Comparison of ENCODE assay signal across 5 mouse cellular contexts in the genomic region with DNA sequence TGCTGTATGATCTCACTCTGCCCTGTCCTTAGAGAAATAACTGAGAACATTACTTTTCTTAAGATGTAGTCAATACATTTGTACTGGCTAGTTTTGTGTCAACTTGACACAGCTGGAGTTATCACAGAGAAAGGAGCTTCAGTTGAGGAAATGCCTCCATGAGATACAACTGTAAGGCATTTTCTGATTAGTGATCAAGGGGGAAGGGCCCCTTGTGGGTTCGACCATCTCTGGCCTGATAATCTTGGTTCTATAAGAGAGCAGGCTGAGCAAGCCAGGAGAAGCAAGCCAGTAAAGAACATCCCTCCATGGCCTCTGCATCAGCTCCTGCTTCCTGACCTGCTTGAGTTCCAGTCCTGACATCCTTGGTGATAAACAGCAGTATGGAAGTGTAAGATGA.
DNase-seq lines count a peak whose midpoint lies in the region; ATAC-seq and TF ChIP-seq lines count a peak whose summit lies in the region.
"Not testable (repeated sequence)": the region's sequence is repeated elsewhere in the genome, so short reads cannot be mapped to it uniquely, and the experiment has no call there.

No protein-coding gene starts in this region.

- H3K79me2 ChIP-seq in MEL (ENCODE audit: control insufficient read depth, insufficient read depth, low read length, poor library complexity): not testable (repeated sequence)

- DNase-seq in MEL (ENCODE audit: low read depth, low spot score) (peak; percentile 51), liver (peak; percentile 34)
- not testable (repeated sequence) for DNase-seq in liver, embryonic 14.5 days (ENCODE audit: low read depth in 3 of 3, low spot score in 3 of 3)

- H3K4me2 ChIP-seq in liver, embryonic 12.5 days: peak overlapping the region; percentile 32
- H3K4me2 ChIP-seq in liver, embryonic 14.5 days (ENCODE audit: low read depth): peak overlapping the region; percentile 37
- H3K4me2 ChIP-seq in liver, embryonic 16.5 days (ENCODE audit: low read depth, low read length): not testable (repeated sequence)

- WGBS in liver, embryonic 12.5 days (ENCODE audit: insufficient replicate concordance): 14% methylated on average over 1 of the region's 1 CpGs
- 8% methylated on average over 1 of the region's 1 CpGs for WGBS in liver, embryonic 14.5 days (ENCODE audit: insufficient replicate concordance)
- WGBS in liver, embryonic 16.5 days (ENCODE audit: insufficient replicate concordance): 24% methylated on average over 1 of the region's 1 CpGs

- not testable (repeated sequence) for H3K9me3 ChIP-seq in MEL (replicated peaks; ENCODE audit: insufficient read depth, low read length); liver, embryonic 12.5 days (replicated peaks); liver, embryonic 14.5 days (ENCODE audit: control insufficient read depth, low read length); liver, embryonic 16.5 days (replicated peaks; ENCODE audit: control insufficient read depth, low read length)

- TF ChIP-seq POLR2A in MEL (IDR thresholded peaks at IDR 0.05; ENCODE audit: control insufficient read depth in 1 of 2, insufficient read depth in 1 of 2, low read depth in 1 of 2, low read length in 2 of 2, poor library complexity in 1 of 2): not testable (repeated sequence)

- not testable (repeated sequence) for TF ChIP-seq RAD21 in MEL (IDR thresholded peaks at IDR 0.05; ENCODE audit: low read depth, low read length)

- H3K4me1 ChIP-seq in MEL (ENCODE audit: control insufficient read depth in 1 of 2, insufficient read depth in 2 of 2, low read length in 2 of 2): peaks cover 26 to 43% of the 10 kb centered on the region in 2 experiments
- peaks cover 81% of the 10 kb centered on the region for H3K4me1 ChIP-seq in liver, embryonic 12.5 days
- H3K4me1 ChIP-seq in liver, embryonic 14.5 days (replicated peaks; ENCODE audit: control insufficient read depth in 2 of 2, insufficient read depth in 2 of 2, low read length in 1 of 2): peaks cover 48 to 50% of the 10 kb centered on the region in 2 experiments
- peaks cover 29% of the 10 kb centered on the region for H3K4me1 ChIP-seq in liver, embryonic 16.5 days (ENCODE audit: control insufficient read depth, low read depth, low read length)

- peak; percentile 47 to 84; a peak in 3 of 4 replicates for TF ChIP-seq EP300 in MEL (IDR thresholded peaks at IDR 0.05; ENCODE audit: low read depth in 1 of 2, low read length in 2 of 2)
- TF ChIP-seq EP300 in liver, embryonic 14.5 days (IDR thresholded peaks at IDR 0.05; ENCODE audit: low read depth): peak; percentile 77

- H3K9ac ChIP-seq in MEL (ENCODE audit: control insufficient read depth, low read depth, low read length, poor library complexity, severe bottlenecking); liver, embryonic 12.5 days; liver, embryonic 14.5 days (replicated peaks); liver, embryonic 16.5 days (ENCODE audit: low read depth, low read length): not testable (repeated sequence)

- H3K27ac ChIP-seq in MEL (ENCODE audit: control insufficient read depth, low read depth, low read length): peak overlapping the region; percentile 58
- peak overlapping the region; percentile 70 for H3K27ac ChIP-seq in liver, embryonic 12.5 days
- not testable (repeated sequence) for H3K27ac ChIP-seq in liver, embryonic 14.5 days
- H3K27ac ChIP-seq in liver, embryonic 16.5 days (ENCODE audit: low read length): 0 out of 2 replicates have a peak overlapping the region, but pooled peaks have one; percentile 6

- TF ChIP-seq CTCF in MEL (IDR thresholded peaks at IDR 0.05 in 2 of 3, conservative IDR thresholded peaks at IDR 0.05 in 1 of 3; ENCODE audit: control insufficient read depth in 1 of 3, insufficient read depth in 1 of 3, low read depth in 2 of 3, low read length in 3 of 3, poor library complexity in 1 of 3, severe bottlenecking in 1 of 3); liver, embryonic 14.5 days (IDR thresholded peaks at IDR 0.05; ENCODE audit: low read depth): not testable (repeated sequence)

- not testable (repeated sequence) for H3K27me3 ChIP-seq in MEL (ENCODE audit: control insufficient read depth in 1 of 2, insufficient read depth in 2 of 2, low read length in 2 of 2); liver, embryonic 12.5 days (replicated peaks); liver, embryonic 14.5 days (ENCODE audit: control insufficient read depth, insufficient read depth, low read length); liver, embryonic 16.5 days (ENCODE audit: control insufficient read depth, insufficient read depth, low read depth, low read length)

- ATAC-seq in liver, embryonic 12.5 days: peak; percentile 51; the same call in 1 of the 2 replicates
- ATAC-seq in liver, embryonic 14.5 days (ENCODE audit: insufficient read depth): peak; percentile 63; the same call in 1 of the 2 replicates
- ATAC-seq in liver, embryonic 16.5 days (ENCODE audit: low read depth): peak; percentile 44; the same call in 1 of the 2 replicates

- H3K4me3 ChIP-seq in MEL (ENCODE audit: control insufficient read depth in 1 of 2, insufficient read depth in 1 of 2, low read depth in 2 of 2, low read length in 2 of 2); liver, embryonic 12.5 days; liver, embryonic 14.5 days (ENCODE audit: insufficient read depth in 1 of 2, low read depth in 2 of 2, low read length in 2 of 2); liver, embryonic 16.5 days (ENCODE audit: low read depth, low read length): not testable (repeated sequence)

- peaks cover 0 to 53% of the 10 kb centered on the region in 2 experiments; a peak in 2 of 4 replicates for H3K36me3 ChIP-seq in MEL (ENCODE audit: control insufficient read depth in 1 of 2, insufficient read depth in 2 of 2, low read length in 2 of 2)
- H3K36me3 ChIP-seq in liver, embryonic 12.5 days; liver, embryonic 14.5 days (replicated peaks; ENCODE audit: control insufficient read depth, insufficient read depth, low read depth); liver, embryonic 16.5 days (ENCODE audit: control insufficient read depth, insufficient read depth): not testable (repeated sequence)

TF ChIP-seq in MEL, 35 proteins besides CTCF, POLR2A, EP300 and RAD21:
- TF ChIP-seq ETS1 (IDR thresholded peaks at IDR 0.05; ENCODE audit: low read depth, low read length) (peak; percentile 52; the same call in 1 of the 2 replicates), TCF12 (IDR thresholded peaks at IDR 0.05; ENCODE audit: low read depth, low read length) (peak; percentile 77), GATA1 (IDR thresholded peaks at IDR 0.05; ENCODE audit: low read depth, low read length) (peak; percentile 43), SIN3A (IDR thresholded peaks at IDR 0.05; ENCODE audit: low read length) (0 out of 2 replicates have a peak, but pooled peaks have one; percentile 48)
